Mouse (Mus musculus): ENCODE results near the gene Ssr1. TPM values are rescaled to one million over a fixed set of nuclear protein-coding genes. Genes with fewer than 3 reads are reported as not detected.

Ssr1 gene
- polyA plus RNA-seq, 1 experiment from 2014 or later: 162 TPM

GRCm38 (mm10) chr13:38015591-38015990, 21.6 kb upstream of the Ssr1 start:
- WGBS: 85% methylated on average over 4 of the region's 4 CpGs
- no peak for DNase-seq (ENCODE audit: low spot score)
- Histone ChIP-seq H3K36me3 (ENCODE audit: control insufficient read depth, insufficient read depth, low read length) (no peaks in the 10 kb centered on the region), H3K4me2 (ENCODE audit: low read depth, low read length) (no peak overlapping the region), H3K27ac (replicated peaks; ENCODE audit: low read depth, low read length) (no peak overlapping the region), H3K9me3 (ENCODE audit: control insufficient read depth, low read length) (no peaks in the 10 kb centered on the region), H3K27me3 (replicated peaks; ENCODE audit: control insufficient read depth, insufficient read depth, low read length) (no peaks in the 10 kb centered on the region), H3K4me3 (ENCODE audit: low read depth, low read length) (no peak overlapping the region), H3K4me1 (ENCODE audit: control insufficient read depth, insufficient read depth, low read length) (no peaks in the 10 kb centered on the region), H3K9ac (ENCODE audit: low read depth, low read length) (no peak overlapping the region)
- ATAC-seq (ENCODE audit: low read depth): no peak

GRCm38 (mm10) chr13:38012436-38012835, 18.4 kb upstream of the Ssr1 start:
- WGBS: 87% methylated on average over 5 of the region's 5 CpGs
- no peak for ATAC-seq (ENCODE audit: low read depth)
- no peak overlapping the region for H3K4me3 ChIP-seq (ENCODE audit: low read depth, low read length)
- H3K27ac ChIP-seq (replicated peaks; ENCODE audit: low read depth, low read length): no peak overlapping the region
- H3K36me3 ChIP-seq (ENCODE audit: control insufficient read depth, insufficient read depth, low read length): no peaks in the 10 kb centered on the region
- H3K4me2 ChIP-seq (ENCODE audit: low read depth, low read length): no peak overlapping the region
- no peak overlapping the region for H3K9ac ChIP-seq (ENCODE audit: low read depth, low read length)
- no peaks in the 10 kb centered on the region for H3K9me3 ChIP-seq (ENCODE audit: control insufficient read depth, low read length)
- no peaks in the 10 kb centered on the region for H3K27me3 ChIP-seq (replicated peaks; ENCODE audit: control insufficient read depth, insufficient read depth, low read length)
- no peaks in the 10 kb centered on the region for H3K4me1 ChIP-seq (ENCODE audit: control insufficient read depth, insufficient read depth, low read length)
- no peak for DNase-seq (ENCODE audit: low spot score)

- no peak overlapping the region for H3K4me2 ChIP-seq (ENCODE audit: low read depth, low read length)
- 78% methylated on average over 5 of the region's 5 CpGs for WGBS
- no peaks in the 10 kb centered on the region for H3K27me3 ChIP-seq (replicated peaks; ENCODE audit: control insufficient read depth, insufficient read depth, low read length)
- no peak overlapping the region for H3K27ac ChIP-seq (replicated peaks; ENCODE audit: low read depth, low read length)
- H3K9me3 ChIP-seq (ENCODE audit: control insufficient read depth, low read length): no peaks in the 10 kb centered on the region
- no peak overlapping the region for H3K9ac ChIP-seq (ENCODE audit: low read depth, low read length)
- no peaks in the 10 kb centered on the region for H3K36me3 ChIP-seq (ENCODE audit: control insufficient read depth, insufficient read depth, low read length)
- H3K4me3 ChIP-seq (ENCODE audit: low read depth, low read length): no peak overlapping the region
- H3K4me1 ChIP-seq (ENCODE audit: control insufficient read depth, insufficient read depth, low read length): no peaks in the 10 kb centered on the region
- DNase-seq (ENCODE audit: low spot score) (no peak), ATAC-seq (ENCODE audit: low read depth) (no peak)
Observed at GRCm38 (mm10) chr13:38010444-38010910, 16.5 kb upstream of the Ssr1 start.

DNA sequence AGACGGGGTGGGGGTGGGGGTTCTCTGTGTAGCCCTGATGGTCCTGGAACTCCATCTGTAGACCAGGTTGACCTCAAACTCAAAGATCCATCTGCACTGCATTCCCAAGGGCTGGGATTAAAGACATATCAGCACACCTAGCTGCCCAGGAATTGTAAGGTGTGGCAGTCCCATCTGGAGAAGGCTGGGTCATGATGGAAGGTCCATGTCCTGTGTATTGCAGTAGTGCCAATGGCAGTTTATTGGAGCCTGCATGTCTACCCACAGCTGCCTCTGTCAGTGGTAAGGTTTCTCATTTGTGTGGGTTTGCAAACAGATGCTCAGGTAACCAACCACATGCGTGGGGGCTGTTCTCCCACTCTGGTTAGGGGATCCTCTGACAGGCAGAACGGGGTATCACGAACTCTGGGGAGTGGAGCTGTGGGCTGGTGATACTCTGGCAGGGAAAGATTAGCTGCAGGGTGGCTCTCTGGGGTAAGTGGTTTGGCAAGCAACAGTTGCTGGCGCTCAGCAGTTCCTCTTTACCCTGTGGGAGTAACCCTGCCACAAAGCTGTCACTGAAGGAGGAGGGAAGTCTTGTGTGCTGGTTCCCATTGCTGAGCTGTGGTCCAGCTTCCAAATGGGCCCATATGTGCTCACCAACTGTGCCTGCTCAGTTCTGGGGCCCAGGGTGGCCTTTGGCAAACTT, 15.8 kb upstream of the Ssr1 start:
- H3K27me3 ChIP-seq (replicated peaks; ENCODE audit: control insufficient read depth, insufficient read depth, low read length): no peaks in the 10 kb centered on the region
- DNase-seq (ENCODE audit: low spot score) (peak; percentile 29), ATAC-seq (ENCODE audit: low read depth) (peak; percentile 22; the same call in 1 of the 2 replicates)
- H3K4me3 ChIP-seq (ENCODE audit: low read depth, low read length): no peak overlapping the region
- H3K4me1 ChIP-seq (ENCODE audit: control insufficient read depth, insufficient read depth, low read length): no peaks in the 10 kb centered on the region
- no peak overlapping the region for H3K4me2 ChIP-seq (ENCODE audit: low read depth, low read length)
- no peak overlapping the region for H3K27ac ChIP-seq (replicated peaks; ENCODE audit: low read depth, low read length)
- H3K36me3 ChIP-seq (ENCODE audit: control insufficient read depth, insufficient read depth, low read length): no peaks in the 10 kb centered on the region
- 73% methylated on average over 5 of the region's 5 CpGs for WGBS
- no peaks in the 10 kb centered on the region for H3K9me3 ChIP-seq (ENCODE audit: control insufficient read depth, low read length)
- no peak overlapping the region for H3K9ac ChIP-seq (ENCODE audit: low read depth, low read length)

GRCm38 (mm10) chr13:38007972-38008371, 14.0 kb upstream of the Ssr1 start:
- WGBS: 91% methylated on average over 2 of the region's 2 CpGs
- Histone ChIP-seq H3K9me3 (ENCODE audit: control insufficient read depth, low read length) (no peaks in the 10 kb centered on the region), H3K27me3 (replicated peaks; ENCODE audit: control insufficient read depth, insufficient read depth, low read length) (no peaks in the 10 kb centered on the region), H3K4me2 (ENCODE audit: low read depth, low read length) (no peak overlapping the region), H3K4me3 (ENCODE audit: low read depth, low read length) (no peak overlapping the region), H3K27ac (replicated peaks; ENCODE audit: low read depth, low read length) (no peak overlapping the region), H3K9ac (ENCODE audit: low read depth, low read length) (no peak overlapping the region), H3K36me3 (ENCODE audit: control insufficient read depth, insufficient read depth, low read length) (no peaks in the 10 kb centered on the region), H3K4me1 (ENCODE audit: control insufficient read depth, insufficient read depth, low read length) (no peaks in the 10 kb centered on the region)
- ATAC-seq (ENCODE audit: low read depth) (no peak), DNase-seq (ENCODE audit: low spot score) (no peak)

DNA sequence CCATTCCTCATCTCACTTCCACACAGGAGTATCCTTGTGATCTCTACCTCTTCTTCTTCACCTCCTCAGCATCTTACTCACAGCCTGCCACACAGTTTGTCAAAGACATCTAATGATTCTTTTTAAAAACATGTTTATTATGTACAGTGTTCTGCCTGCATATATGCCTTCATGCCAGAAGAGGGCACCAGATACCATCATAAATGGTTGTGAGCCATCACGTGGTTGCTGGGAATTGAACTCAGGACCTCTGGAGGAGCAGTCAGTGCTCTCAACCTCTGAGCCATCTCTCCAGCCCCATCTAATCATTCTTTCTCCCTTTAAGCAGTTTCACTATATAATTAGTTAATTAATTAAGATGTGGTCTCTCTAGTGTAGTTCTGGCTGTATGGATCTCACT, 8.4 kb upstream of the Ssr1 start:
- H3K9ac ChIP-seq (ENCODE audit: low read depth, low read length): no peak overlapping the region
- 35% methylated on average over 1 of the region's 1 CpGs for WGBS
- no peaks in the 10 kb centered on the region for H3K27me3 ChIP-seq (replicated peaks; ENCODE audit: control insufficient read depth, insufficient read depth, low read length)
- no peak overlapping the region for H3K27ac ChIP-seq (replicated peaks; ENCODE audit: low read depth, low read length)
- no peaks in the 10 kb centered on the region for H3K9me3 ChIP-seq (ENCODE audit: control insufficient read depth, low read length)
- H3K4me2 ChIP-seq (ENCODE audit: low read depth, low read length): no peak overlapping the region
- no peaks in the 10 kb centered on the region for H3K4me1 ChIP-seq (ENCODE audit: control insufficient read depth, insufficient read depth, low read length)
- H3K4me3 ChIP-seq (ENCODE audit: low read depth, low read length): no peak overlapping the region
- H3K36me3 ChIP-seq (ENCODE audit: control insufficient read depth, insufficient read depth, low read length): no peaks in the 10 kb centered on the region
- DNase-seq (ENCODE audit: low spot score) (no peak), ATAC-seq (ENCODE audit: low read depth) (no peak)

- H3K27me3 ChIP-seq (replicated peaks; ENCODE audit: control insufficient read depth, insufficient read depth, low read length): no peaks in the 10 kb centered on the region
- no peak overlapping the region for H3K9ac ChIP-seq (ENCODE audit: low read depth, low read length)
- no peak for ATAC-seq (ENCODE audit: low read depth)
- no peaks in the 10 kb centered on the region for H3K4me1 ChIP-seq (ENCODE audit: control insufficient read depth, insufficient read depth, low read length)
- H3K27ac ChIP-seq (replicated peaks; ENCODE audit: low read depth, low read length): no peak overlapping the region
- H3K4me3 ChIP-seq (ENCODE audit: low read depth, low read length): no peak overlapping the region
- H3K9me3 ChIP-seq (ENCODE audit: control insufficient read depth, low read length): no peaks in the 10 kb centered on the region
- no peaks in the 10 kb centered on the region for H3K36me3 ChIP-seq (ENCODE audit: control insufficient read depth, insufficient read depth, low read length)
- WGBS: 60% methylated on average over 3 of the region's 3 CpGs
- no peak overlapping the region for H3K4me2 ChIP-seq (ENCODE audit: low read depth, low read length)
- no peak for DNase-seq (ENCODE audit: low spot score)
Observed at GRCm38 (mm10) chr13:37999713-38000112, 5.7 kb upstream of the Ssr1 start.

- Histone ChIP-seq H3K9ac (ENCODE audit: low read depth, low read length) (peak overlapping the region; percentile 58), H3K4me3 (ENCODE audit: low read depth, low read length) (peak overlapping the region; percentile 96), H3K9me3 (ENCODE audit: control insufficient read depth, low read length) (no peaks in the 10 kb centered on the region), H3K27ac (replicated peaks; ENCODE audit: low read depth, low read length) (peak overlapping the region; percentile 94), H3K27me3 (replicated peaks; ENCODE audit: control insufficient read depth, insufficient read depth, low read length) (no peaks in the 10 kb centered on the region), H3K36me3 (ENCODE audit: control insufficient read depth, insufficient read depth, low read length) (peaks cover 23% of the 10 kb centered on the region), H3K4me1 (ENCODE audit: control insufficient read depth, insufficient read depth, low read length) (no peaks in the 10 kb centered on the region), H3K4me2 (ENCODE audit: low read depth, low read length) (peak overlapping the region; percentile 55)
- ATAC-seq (ENCODE audit: low read depth) (peak; percentile 27), DNase-seq (ENCODE audit: low spot score) (no peak)
- WGBS: 17% methylated on average over 7 of the region's 7 CpGs
Observed at GRCm38 (mm10) chr13:37994405-37994749, 360 bp upstream of the Ssr1 start.

- ATAC-seq (ENCODE audit: low read depth) (no peak), DNase-seq (ENCODE audit: low spot score) (no peak)
- Histone ChIP-seq H3K4me3 (ENCODE audit: low read depth, low read length) (peak overlapping the region; percentile 96), H3K27ac (replicated peaks; ENCODE audit: low read depth, low read length) (peak overlapping the region; percentile 94), H3K4me2 (ENCODE audit: low read depth, low read length) (peak overlapping the region; percentile 55), H3K9ac (ENCODE audit: low read depth, low read length) (peak overlapping the region; percentile 99), H3K36me3 (ENCODE audit: control insufficient read depth, insufficient read depth, low read length) (peaks cover 34% of the 10 kb centered on the region), H3K9me3 (ENCODE audit: control insufficient read depth, low read length) (no peaks in the 10 kb centered on the region), H3K27me3 (replicated peaks; ENCODE audit: control insufficient read depth, insufficient read depth, low read length) (no peaks in the 10 kb centered on the region), H3K4me1 (ENCODE audit: control insufficient read depth, insufficient read depth, low read length) (no peaks in the 10 kb centered on the region)
- under 1% methylated on average over 17 of the region's 17 CpGs for WGBS
Observed at GRCm38 (mm10) chr13:37993376-37993703, 677 bp downstream of the Ssr1 start.
